Mouse (Mus musculus) cerebellum, adult 8-10 months (tissue): Measurements from ENCODE around the gene Dnpep.

Experiments
- DNase-seq: peaks from one replicate; pipeline ENCODE4 v3.0.0; 2022

The Dnpep gene

DNA sequence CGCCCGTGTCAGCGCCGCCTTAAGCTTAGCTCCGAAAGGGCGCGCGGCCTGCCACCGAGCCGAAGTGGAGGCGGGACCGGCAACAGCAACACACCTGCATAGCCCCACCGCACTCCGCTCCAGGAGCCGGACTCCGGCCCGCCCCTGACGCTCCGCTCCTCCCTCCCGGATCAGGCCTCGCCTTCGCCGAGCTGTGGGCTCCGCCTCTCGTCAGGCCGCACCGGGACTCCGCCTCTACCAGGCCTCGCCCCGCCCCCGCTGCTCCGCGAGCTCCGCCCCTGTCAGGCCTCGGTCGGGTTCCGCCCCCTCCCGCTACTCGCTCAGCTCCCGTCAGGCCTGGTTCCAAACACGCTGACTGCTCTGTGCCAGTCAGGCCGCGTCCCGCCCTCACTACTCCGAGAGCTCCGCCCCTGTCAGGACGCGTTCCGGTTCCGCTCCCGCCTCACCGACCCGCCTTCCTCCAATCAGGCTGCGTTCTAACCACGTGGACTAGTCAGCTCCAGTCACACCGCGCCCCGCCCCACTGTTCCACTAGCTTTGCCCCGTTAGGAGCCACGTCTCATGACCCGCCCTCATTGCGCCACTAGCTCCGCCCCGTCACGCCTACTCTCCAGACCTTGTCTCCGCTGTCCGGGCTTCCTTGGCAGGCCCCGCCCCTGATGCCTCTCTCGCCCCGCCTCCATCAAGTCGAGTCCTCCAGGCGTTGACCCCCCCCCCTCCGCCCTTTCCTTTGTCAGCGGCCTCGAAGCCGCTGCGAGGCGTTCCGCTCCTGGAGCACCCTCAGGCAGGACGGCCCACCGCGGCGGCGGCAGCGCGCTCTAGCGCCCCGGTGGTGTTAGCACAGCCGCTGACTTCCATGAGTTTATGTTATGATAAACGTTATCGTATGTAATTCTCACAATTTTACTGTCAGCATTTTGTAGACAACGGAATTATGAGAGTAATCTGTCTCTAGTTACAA is at the start of gene Dnpep:
Dnpep (minus strand) TSS at position 750 of the 961 bp plus-strand sequence.
- DNase-seq, result peak; percentile 100

GRCm38 (mm10) chr1:75365510-75366137 is 47.8 kb upstream of the Dnpep start:
- peak; percentile 65 for DNase-seq

DNA sequence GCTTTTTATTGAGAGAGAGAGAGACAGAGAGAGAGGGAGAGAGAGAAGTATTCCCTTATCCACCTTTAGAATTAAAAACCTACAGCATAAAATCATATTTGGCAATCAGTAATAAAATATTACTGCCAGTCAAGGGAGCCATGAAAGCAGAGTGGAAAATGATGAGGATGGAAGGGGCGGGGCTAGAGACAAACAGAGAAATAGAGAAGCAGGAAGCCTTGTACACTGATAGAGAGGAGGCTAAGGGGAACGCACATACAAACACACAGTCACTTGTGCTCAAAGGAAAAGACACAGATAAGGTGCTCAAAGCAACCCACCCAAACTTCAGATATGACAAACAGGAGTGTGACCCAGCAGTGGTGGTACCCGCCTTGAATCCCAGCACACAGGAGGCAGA is 46.1 kb upstream of the Dnpep start:
- no peak for DNase-seq

GRCm38 (mm10) chr1:75361750-75362149 is 44.0 kb upstream of the Dnpep start:
- DNase-seq, result no peak

DNA sequence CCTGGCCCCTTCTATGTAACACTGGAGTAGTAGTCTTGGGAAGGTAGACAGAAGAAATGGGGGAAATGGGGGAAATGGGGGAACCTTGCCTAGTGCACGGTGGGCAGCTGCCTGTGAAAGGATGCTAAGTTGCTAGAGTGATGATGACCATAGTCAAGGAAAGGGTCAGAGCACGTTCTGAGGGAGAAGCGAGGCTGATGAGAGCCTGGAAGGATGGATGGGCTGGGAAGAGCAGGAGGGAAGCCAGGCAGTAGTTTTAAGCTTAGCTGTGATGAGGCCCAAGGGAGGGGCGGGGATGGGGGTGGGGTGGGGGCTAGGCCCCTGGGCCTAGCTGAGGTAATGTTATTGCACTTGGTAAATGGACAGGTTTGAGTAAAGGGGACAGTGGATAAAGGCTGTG is 43.3 kb upstream of the Dnpep start:
- DNase-seq, result no peak

- DNase-seq, result no peak
These were observed 42.6 kb upstream of the Dnpep start, which contains the start of gene Des for GRCm38 (mm10) chr1:75360112-75361031. Gene Des, plus strand, starts transcription at chr1:75360329.

DNA sequence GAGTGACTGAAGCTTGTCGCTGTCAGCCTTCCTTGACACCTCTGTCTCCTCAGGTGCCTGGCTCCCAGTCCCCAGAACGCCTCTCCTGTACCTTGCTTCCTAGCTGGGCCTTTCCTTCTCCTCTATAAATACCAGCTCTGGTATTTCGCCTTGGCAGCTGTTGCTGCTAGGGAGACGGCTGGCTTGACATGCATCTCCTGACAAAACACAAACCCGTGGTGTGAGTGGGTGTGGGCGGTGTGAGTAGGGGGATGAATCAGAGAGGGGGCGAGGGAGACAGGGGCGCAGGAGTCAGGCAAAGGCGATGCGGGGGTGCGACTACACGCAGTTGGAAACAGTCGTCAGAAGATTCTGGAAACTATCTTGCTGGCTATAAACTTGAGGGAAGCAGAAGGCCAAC is 41.6 kb upstream of the Dnpep start:
- DNase-seq, result no peak

GRCm38 (mm10) chr1:75358009-75358408 is 40.2 kb upstream of the Dnpep start:
- DNase-seq, result no peak

DNA sequence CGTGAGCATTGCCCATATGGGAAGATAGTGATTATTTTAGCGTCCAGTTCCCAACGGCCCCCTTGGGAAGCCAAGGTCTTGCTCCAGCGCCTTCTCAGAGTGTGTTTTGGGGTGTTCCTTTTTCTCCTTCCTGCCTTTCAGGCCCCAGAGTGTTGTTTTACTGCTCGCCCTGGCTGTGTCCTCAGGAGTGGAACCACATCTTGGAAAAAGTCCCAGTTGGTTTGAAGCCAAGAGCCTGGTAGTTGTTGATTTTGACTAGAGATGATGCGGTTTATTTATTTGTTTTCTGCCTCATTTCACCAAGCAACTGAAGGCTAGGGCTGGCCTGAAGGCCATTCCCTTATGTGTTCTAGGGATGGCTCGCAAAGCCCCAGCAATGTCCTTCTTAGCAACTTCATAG is 39.5 kb upstream of the Dnpep start:
- peak; percentile 65 for DNase-seq

DNA sequence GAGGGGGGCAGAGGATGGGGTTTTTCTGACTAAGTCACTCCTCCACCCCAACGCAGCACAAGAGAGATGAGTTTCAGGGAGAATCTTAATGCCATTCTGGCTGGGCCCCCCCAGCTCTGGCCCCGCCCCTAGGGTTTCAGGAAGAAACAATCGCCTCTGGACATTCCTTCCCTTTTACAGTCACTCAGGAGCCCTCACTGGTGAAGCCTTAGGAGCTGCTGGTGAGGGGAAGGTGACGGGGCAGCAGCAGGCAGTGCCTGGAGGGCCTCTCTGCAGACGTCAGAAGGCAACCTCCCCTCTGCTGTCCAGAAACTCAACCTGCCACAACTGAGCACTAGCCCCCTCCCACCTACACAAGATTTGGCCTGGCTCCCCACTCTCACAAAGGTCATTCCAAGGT is 31.5 kb upstream of the Dnpep start:
- DNase-seq, result no peak

- no peak for DNase-seq
These were observed 29.5 kb upstream of the Dnpep start for GRCm38 (mm10) chr1:75347279-75347678.

DNA sequence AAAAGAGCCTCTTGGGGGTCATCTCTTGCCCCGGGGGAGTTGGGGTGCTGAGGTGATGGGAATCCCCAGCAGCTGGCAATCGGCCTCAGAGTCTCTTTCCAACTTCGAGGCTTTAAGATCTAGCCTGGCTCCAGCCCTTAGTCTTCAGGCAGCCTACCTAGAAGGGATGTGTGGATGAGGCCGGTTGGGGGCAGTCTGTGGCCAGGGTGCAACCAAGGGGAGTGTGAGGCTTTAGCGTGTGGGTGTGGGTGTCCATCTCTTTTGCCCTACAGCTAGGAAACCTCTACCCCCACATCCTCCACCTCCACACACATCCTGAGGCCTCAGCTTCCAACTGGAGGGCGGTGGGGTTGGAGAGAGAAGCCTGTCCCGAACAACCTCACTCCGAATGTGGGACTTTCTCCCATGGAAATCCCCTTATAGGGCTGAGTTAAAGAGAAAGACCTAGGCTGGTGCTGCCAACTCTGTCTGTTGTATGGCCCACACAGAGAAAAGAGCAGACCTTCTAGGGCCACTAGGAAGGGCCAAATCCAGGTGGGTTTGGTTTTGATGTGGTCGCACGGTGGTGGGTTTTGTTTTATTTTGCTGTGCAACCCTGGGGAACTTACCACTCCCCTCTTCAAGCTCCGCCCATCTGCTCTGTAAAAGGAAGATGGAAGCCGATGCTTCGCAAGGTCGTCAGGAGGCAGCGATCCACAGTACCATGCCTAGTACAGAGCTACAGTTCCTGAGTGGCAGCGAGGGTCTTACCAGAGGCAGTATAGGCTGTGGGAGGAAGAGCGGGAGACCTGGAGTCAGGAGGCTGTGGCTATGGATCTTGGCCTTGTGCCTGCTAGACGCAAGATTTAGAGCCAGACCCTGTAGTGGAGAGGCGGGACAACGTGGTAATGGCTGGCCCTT is 27.5 kb upstream of the Dnpep start:
- DNase-seq, result no peak

GRCm38 (mm10) chr1:75344291-75345035 is 26.7 kb upstream of the Dnpep start:
- no peak for DNase-seq

DNA sequence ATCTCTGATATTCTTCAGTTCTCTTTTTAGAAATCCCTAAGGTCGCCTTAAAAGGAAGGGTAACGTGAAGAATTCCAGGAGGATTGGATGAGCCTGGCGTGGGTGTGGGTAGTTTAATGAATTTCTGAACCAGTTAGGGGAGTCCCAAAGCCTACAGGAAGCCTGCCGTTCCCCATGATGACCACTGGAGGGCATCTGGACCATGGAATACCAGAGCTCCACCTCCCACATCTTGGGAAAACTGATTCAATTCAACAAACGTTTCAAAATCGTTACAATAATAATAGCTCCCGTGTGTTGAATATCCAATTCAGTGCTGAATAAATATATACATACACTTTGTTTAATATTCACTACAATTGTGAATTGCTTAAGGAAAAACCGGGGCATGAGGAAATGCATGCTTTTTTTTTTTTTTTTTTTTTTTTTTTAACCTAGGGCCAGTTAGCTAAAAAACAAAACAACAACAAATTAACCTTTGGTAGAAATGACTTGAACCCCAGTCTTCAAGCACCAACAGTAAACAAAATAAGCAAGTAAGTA is 25.2 kb upstream of the Dnpep start:
- DNase-seq, result peak; percentile 77

GRCm38 (mm10) chr1:75340519-75340918 is 22.7 kb upstream of the Dnpep start:
- no peak for DNase-seq

- no peak for DNase-seq
These were observed 21.5 kb upstream of the Dnpep start for GRCm38 (mm10) chr1:75339337-75339736.

- no peak for DNase-seq
These were observed 20.4 kb upstream of the Dnpep start for GRCm38 (mm10) chr1:75338091-75338694.

DNA sequence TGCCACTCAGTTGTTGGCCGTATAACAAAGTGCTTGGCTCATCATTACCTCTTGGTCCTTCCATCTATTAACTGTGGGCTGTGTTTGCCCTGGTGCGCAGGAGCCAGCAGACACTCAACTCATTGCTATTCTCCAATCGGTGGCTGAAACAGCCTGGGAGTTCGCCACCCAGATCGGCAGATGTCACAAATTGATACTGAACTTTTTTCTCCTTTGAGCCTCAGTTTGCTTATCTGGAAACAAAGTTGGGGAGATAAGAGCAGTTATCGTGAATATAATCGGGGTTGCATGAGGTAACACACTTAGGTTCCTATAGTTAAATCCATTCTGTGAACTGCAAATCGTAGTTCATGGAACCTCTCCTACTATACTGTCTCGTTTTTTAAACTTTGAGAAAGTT is 19.3 kb upstream of the Dnpep start:
- no peak for DNase-seq

- no peak for DNase-seq
These were observed 18.7 kb upstream of the Dnpep start for GRCm38 (mm10) chr1:75336461-75336860.

DNA sequence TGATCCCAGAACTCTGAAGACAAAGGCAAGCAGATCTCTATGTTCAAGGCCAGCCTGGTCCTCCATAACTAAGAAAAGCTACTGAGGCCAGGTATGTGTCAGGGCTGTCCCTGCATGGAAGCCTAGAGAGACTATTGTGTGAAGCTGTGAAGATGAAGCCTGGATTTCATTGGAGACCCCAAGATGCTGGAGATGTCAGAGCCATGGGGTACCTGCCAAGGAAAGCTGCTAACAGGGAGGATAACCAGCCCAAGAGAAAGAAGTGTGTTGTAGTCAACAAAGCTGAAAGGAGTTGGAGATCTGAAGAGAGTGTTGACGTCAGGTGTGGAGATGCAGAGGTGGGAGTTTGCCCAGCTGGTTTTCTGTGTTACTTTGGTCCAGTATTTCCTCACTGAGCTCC is 13.5 kb upstream of the Dnpep start:
- DNase-seq, result no peak
